In genomic region chr16:65359881-65360280, GRCm38 (mm10) we compare ENCODE assay signal across 29 mouse cellular contexts.
"Had no signal": no experiment of that assay in that cellular context is flagged by ENCODE, and none has a peak within 500 bp of the region (broad histone marks: within the 10 kb centered on the region; RNA-seq: fewer than 3 reads in every experiment).

No protein-coding gene starts in this region.

- H3K27me3 ChIP-seq: embryonic facial prominence, embryonic 12.5 days; embryonic facial prominence, embryonic 13.5 days; embryonic facial prominence, embryonic 15.5 days; forebrain, embryonic 12.5 days; forebrain, embryonic 13.5 days; forebrain, embryonic 15.5 days had no signal

- H3K27ac ChIP-seq: embryonic facial prominence, embryonic 10.5 days; embryonic facial prominence, embryonic 12.5 days; embryonic facial prominence, embryonic 13.5 days; embryonic facial prominence, embryonic 15.5 days; forebrain, embryonic 10.5 days; forebrain, embryonic 12.5 days; forebrain, embryonic 13.5 days; forebrain, embryonic 15.5 days; gastrocnemius, adult 2 months; heart, adult 2 months had no signal

- H3K36me3 ChIP-seq: embryonic facial prominence, embryonic 10.5 days; embryonic facial prominence, embryonic 12.5 days; embryonic facial prominence, embryonic 13.5 days; embryonic facial prominence, embryonic 15.5 days; forebrain, embryonic 10.5 days; forebrain, embryonic 12.5 days; forebrain, embryonic 15.5 days had no signal

- H3K4me2 ChIP-seq: embryonic facial prominence, embryonic 12.5 days; embryonic facial prominence, embryonic 13.5 days; embryonic facial prominence, embryonic 15.5 days; forebrain, embryonic 12.5 days; forebrain, embryonic 13.5 days; forebrain, embryonic 15.5 days had no signal

- H3K4me3 ChIP-seq: embryonic facial prominence, embryonic 10.5 days; embryonic facial prominence, embryonic 12.5 days; embryonic facial prominence, embryonic 13.5 days; embryonic facial prominence, embryonic 15.5 days; erythroblast, embryonic 14.5 days; forebrain, embryonic 10.5 days; forebrain, embryonic 12.5 days; forebrain, embryonic 13.5 days; forebrain, embryonic 15.5 days; gastrocnemius, adult 2 months; heart, adult 2 months had no signal

- H3K9ac ChIP-seq: embryonic facial prominence, embryonic 12.5 days; embryonic facial prominence, embryonic 13.5 days; embryonic facial prominence, embryonic 15.5 days; forebrain, embryonic 12.5 days; forebrain, embryonic 13.5 days; forebrain, embryonic 15.5 days; forebrain, postnatal 0 days had no signal

- H3K4me1 ChIP-seq: embryonic facial prominence, embryonic 10.5 days; embryonic facial prominence, embryonic 12.5 days; embryonic facial prominence, embryonic 13.5 days; embryonic facial prominence, embryonic 15.5 days; forebrain, embryonic 10.5 days; forebrain, embryonic 12.5 days; forebrain, embryonic 13.5 days; forebrain, embryonic 15.5 days had no signal

- H3K9me3 ChIP-seq: embryonic facial prominence, embryonic 10.5 days; embryonic facial prominence, embryonic 12.5 days; embryonic facial prominence, embryonic 13.5 days; embryonic facial prominence, embryonic 15.5 days; forebrain, embryonic 10.5 days; forebrain, embryonic 12.5 days; forebrain, embryonic 13.5 days; forebrain, embryonic 15.5 days had no signal

- ATAC-seq: forebrain, embryonic 13.5 days; forebrain, embryonic 14.5 days; forebrain, embryonic 15.5 days; forebrain, embryonic 16.5 days; forebrain, postnatal 0 days had no signal

- DNase-seq: cerebellum, adult 2 months; cerebellum, adult 8-10 months; cerebellum, adult 9-10 months; cerebellum, adult 9-11 months; cerebellum, postnatal 10 days; cerebellum, postnatal 14 days; cerebellum, postnatal 25 days; cerebellum, postnatal 36 days; embryo, embryonic 11 days; forebrain, postnatal 0 days; gastrocnemius, adult 2 months; gastrocnemius, postnatal 10 days; gastrocnemius, postnatal 14 days; gastrocnemius, postnatal 25 days; gastrocnemius, postnatal 36 days; heart, adult 11 months; heart, adult 18-20 months; heart, adult 2 months had no signal
